16 mouse cellular contexts compared by ENCODE assay signal in genomic region chr17:29824208-29824509, GRCm38 (mm10).
DNase-seq lines count a peak whose midpoint lies in the region; ATAC-seq and TF ChIP-seq lines count a peak whose summit lies in the region.
"Had no signal": no experiment of that assay in that cellular context is flagged by ENCODE, and none has a peak within 500 bp of the region (broad histone marks: within the 10 kb centered on the region; RNA-seq: fewer than 3 reads in every experiment).

No protein-coding gene starts in this region.

- no peak for TF ChIP-seq POLR2A in cerebellum, adult 2 months (IDR thresholded peaks at IDR 0.05; ENCODE audit: borderline replicate concordance, insufficient read depth, low read length)

- H3K27me3 ChIP-seq in cerebellum, adult 2 months (ENCODE audit: control insufficient read depth, insufficient read depth, low read length), result no peaks in the 10 kb centered on the region
- H3K27me3 ChIP-seq in liver, postnatal 0 days (ENCODE audit: insufficient read depth, low read length), result no peaks in the 10 kb centered on the region
- H3K27me3 ChIP-seq in liver, embryonic 12.5 days (replicated peaks), result peaks cover 72% of the 10 kb centered on the region
- H3K27me3 ChIP-seq: midbrain, embryonic 13.5 days; neural tube, embryonic 13.5 days had no signal

- no peak overlapping the region for H3K9ac ChIP-seq in liver, postnatal 0 days (replicated peaks)
- no peak overlapping the region for H3K9ac ChIP-seq in liver, embryonic 12.5 days
- H3K9ac ChIP-seq: liver, embryonic 13.5 days; midbrain, embryonic 13.5 days; neural tube, embryonic 13.5 days had no signal

- WGBS in cerebellum, adult 2 months, result 13% methylated on average over 5 of the region's 5 CpGs
- WGBS in liver, postnatal 0 days (ENCODE audit: insufficient replicate concordance), result 44% methylated on average over 5 of the region's 5 CpGs
- WGBS in liver, embryonic 12.5 days (ENCODE audit: insufficient replicate concordance), result 38% methylated on average over 5 of the region's 5 CpGs

- TF ChIP-seq CTCF in cerebellum, adult 2 months (IDR thresholded peaks at IDR 0.05; ENCODE audit: borderline replicate concordance, insufficient read depth, low read depth, low read length), result no peak
- no peak for TF ChIP-seq CTCF in liver, postnatal 0 days (IDR thresholded peaks at IDR 0.05; ENCODE audit: low read depth)

- no peak overlapping the region for H3K4me2 ChIP-seq in liver, postnatal 0 days (ENCODE audit: low read depth, low read length)
- H3K4me2 ChIP-seq in liver, embryonic 12.5 days, result no peak overlapping the region
- H3K4me2 ChIP-seq: liver, embryonic 13.5 days; midbrain, embryonic 13.5 days; neural tube, embryonic 13.5 days had no signal

- H3K27ac ChIP-seq in cerebellum, adult 2 months (ENCODE audit: insufficient read depth, low read length), result peak overlapping the region; percentile 44; the same call in 1 of the 2 replicates
- H3K27ac ChIP-seq in liver, postnatal 0 days (ENCODE audit: low read depth), result no peak overlapping the region
- no peak overlapping the region for H3K27ac ChIP-seq in liver, embryonic 12.5 days
- H3K27ac ChIP-seq: liver, embryonic 13.5 days; midbrain, embryonic 13.5 days; neural tube, embryonic 13.5 days had no signal

- H3K4me1 ChIP-seq in cerebellum, adult 2 months (ENCODE audit: control insufficient read depth, insufficient read depth, low read length), result peaks cover 36% of the 10 kb centered on the region
- H3K4me1 ChIP-seq in liver, postnatal 0 days (ENCODE audit: insufficient read depth), result peaks cover 2% of the 10 kb centered on the region; the same call in 1 of the 2 replicates
- H3K4me1 ChIP-seq in liver, embryonic 12.5 days, result peaks cover 32% of the 10 kb centered on the region
- H3K4me1 ChIP-seq: midbrain, embryonic 13.5 days; neural tube, embryonic 13.5 days had no signal

- peak; percentile 29; the same call in 1 of the 2 replicates for ATAC-seq in liver, postnatal 0 days
- no peak for ATAC-seq in liver, embryonic 12.5 days
- ATAC-seq in monocyte, adult 5-6 weeks (replicated peaks; ENCODE audit: insufficient number of reproducible peaks, low FRiP score, low TSS enrichment, poor library complexity, severe bottlenecking), result no peak
- ATAC-seq: midbrain, embryonic 13.5 days had no signal

- H3K9me3 ChIP-seq in liver, postnatal 0 days (ENCODE audit: low read length), result no peaks in the 10 kb centered on the region
- H3K9me3 ChIP-seq in liver, embryonic 12.5 days (replicated peaks), result no peaks in the 10 kb centered on the region
- H3K9me3 ChIP-seq: liver, embryonic 13.5 days; midbrain, embryonic 13.5 days; neural tube, embryonic 13.5 days had no signal

- H3K36me3 ChIP-seq in liver, postnatal 0 days (replicated peaks; ENCODE audit: insufficient read depth, low read length), result no peaks in the 10 kb centered on the region
- no peaks in the 10 kb centered on the region for H3K36me3 ChIP-seq in liver, embryonic 12.5 days
- H3K36me3 ChIP-seq: liver, embryonic 13.5 days; midbrain, embryonic 13.5 days; neural tube, embryonic 13.5 days had no signal

- TF ChIP-seq EP300 in liver, postnatal 0 days (IDR thresholded peaks at IDR 0.05; ENCODE audit: low read depth), result no peak

- DNase-seq in cerebellum, adult 2 months, result peak in 1 of 2 experiments; percentile 47
- no peak for DNase-seq in cerebellum, adult 9-11 months
- no peak for DNase-seq in liver, postnatal 0 days
- DNase-seq in brain, adult 2 months (ENCODE audit: low read depth, low spot score), result peak; percentile 78
- peak; percentile 44 for DNase-seq in heart, postnatal 4 days
- no peak for DNase-seq in Muller cell, postnatal 12 days (ENCODE audit: inconsistent ontology term)
- DNase-seq: B cell, adult 2 months; kidney, adult 9 months; layer of hippocampus, postnatal 36 days; liver, embryonic 13.5 days; thymus, adult 18-20 months had no signal

- no peak overlapping the region for H3K4me3 ChIP-seq in cerebellum, adult 2 months (replicated peaks; ENCODE audit: insufficient read depth, low read depth, low read length)
- no peak overlapping the region for H3K4me3 ChIP-seq in liver, postnatal 0 days (ENCODE audit: low read depth, low read length)
- H3K4me3 ChIP-seq in liver, embryonic 12.5 days, result no peak overlapping the region
- H3K4me3 ChIP-seq: erythroblast, embryonic 14.5 days; liver, embryonic 13.5 days; midbrain, embryonic 13.5 days; neural tube, embryonic 13.5 days had no signal

Comparison
In these comparisons a context has a peak if more than half of its experiments do, and no peak if none do; other contexts are left out.
1. DNase-seq: peak in brain, adult 2 months (single experiment) and heart, postnatal 4 days (single experiment); none in cerebellum, adult 9-11 months (single experiment), liver, postnatal 0 days (single experiment) and Muller cell, postnatal 12 days (single experiment).